Mouse (Mus musculus) MEL (cell line): Measurements from ENCODE around the gene Mafk. TPM values are rescaled to one million over a fixed set of nuclear protein-coding genes. Genes with fewer than 3 reads are reported as not detected.

Experiments used
- DNase-seq: peaks from one replicate; pipeline ENCODE4 v3.0.0; 2011; ENCODE audit warnings: low read depth, low spot score
- H3K27ac ChIP-seq: 2 replicates; pipeline ENCODE4 v1.5.1; 2012; ENCODE audit warnings: low read depth, mild to moderate bottlenecking, control low read depth, low read length, moderate library complexity; ENCODE audit not compliant: control insufficient read depth
- H3K27me3 ChIP-seq, 2 experiments: fragments of 150-350 bp in 1 of 2; sonication (generic) in 1 of 2; 2 replicates each; pipeline ENCODE4 v1.6.1; 2012; ENCODE audit warnings: low read length in 2 of 2, mild to moderate bottlenecking in 2 of 2, improper control_type of control experiment in 1 of 2, moderate library complexity in 1 of 2; ENCODE audit not compliant: insufficient read depth in 2 of 2, control insufficient read depth in 1 of 2
- H3K36me3 ChIP-seq, 2 experiments: 2 replicates each; pipeline ENCODE4 v1.6.1; 2012 to 2014; ENCODE audit warnings: low read length in 2 of 2, improper control_type of control experiment in 1 of 2, inconsistent platforms in 1 of 2, mild to moderate bottlenecking in 1 of 2; ENCODE audit not compliant: insufficient read depth in 2 of 2, control insufficient read depth in 1 of 2
- H3K4me1 ChIP-seq, 2 experiments: fragments of 150-350 bp in 1 of 2; sonication (generic) in 1 of 2; 2 replicates each; pipeline ENCODE4 v1.6.1; 2012; ENCODE audit warnings: low read length in 2 of 2, improper control_type of control experiment in 1 of 2, mild to moderate bottlenecking in 1 of 2; ENCODE audit not compliant: insufficient read depth in 2 of 2, control insufficient read depth in 1 of 2
- H3K4me3 ChIP-seq, 2 experiments: fragments of 150-350 bp in 1 of 2; sonication (generic) in 1 of 2; 2 replicates each; pipeline ENCODE4 v1.5.1; 2012; ENCODE audit warnings: low read depth in 2 of 2, low read length in 2 of 2, mild to moderate bottlenecking in 2 of 2, moderate library complexity in 2 of 2, control low read depth in 1 of 2, improper control_type of control experiment in 1 of 2; ENCODE audit not compliant: control insufficient read depth in 1 of 2, insufficient read depth in 1 of 2
- H3K79me2 ChIP-seq: 2 replicates; pipeline ENCODE4 v1.6.1; 2012; ENCODE audit warnings: mild to moderate bottlenecking, low read length, moderate library complexity; ENCODE audit not compliant: control insufficient read depth, poor library complexity, insufficient read depth
- H3K9ac ChIP-seq: 2 replicates; pipeline ENCODE4 v1.6.1; 2012; ENCODE audit warnings: low read depth, mild to moderate bottlenecking, control low read depth, low read length, moderate library complexity; ENCODE audit not compliant: control insufficient read depth, poor library complexity, severe bottlenecking
- H3K9me3 ChIP-seq: fragments of 150-350 bp; sonication (generic); replicated peaks from 2 replicates; pipeline ENCODE4 v1.6.1; 2012; ENCODE audit warnings: mild to moderate bottlenecking, low read length, improper control_type of control experiment, moderate library complexity; ENCODE audit not compliant: insufficient read depth
- BHLHE40 ChIP-seq: IDR thresholded peaks from 2 replicates; pipeline ENCODE4 v1.6.1; 2012; ENCODE audit warnings: low read depth, mild to moderate bottlenecking, inconsistent platforms, low read length, improper control_type of control experiment, borderline replicate concordance
- CHD2 ChIP-seq: IDR thresholded peaks from 2 replicates; pipeline ENCODE4 v1.6.1; 2011; ENCODE audit warnings: low read length, improper control_type of control experiment
- CTCF ChIP-seq, 3 experiments: IDR thresholded peaks in 2 of 3; conservative IDR thresholded peaks in 1 of 3; 2 replicates each; pipeline ENCODE4 v1.5.1; 2011 to 2012; ENCODE audit warnings: low read length in 3 of 3, low read depth in 2 of 3, mild to moderate bottlenecking in 2 of 3, improper control_type of control experiment in 1 of 3, inconsistent platforms in 1 of 3, mixed read lengths in 1 of 3, moderate library complexity in 1 of 3; ENCODE audit not compliant: control insufficient read depth in 1 of 3, insufficient read depth in 1 of 3, poor library complexity in 1 of 3, severe bottlenecking in 1 of 3
- E2F4 ChIP-seq: IDR thresholded peaks from 2 replicates; pipeline ENCODE4 v1.6.1; 2011; ENCODE audit warnings: low read depth, low read length, improper control_type of control experiment, borderline replicate concordance
- GABPA ChIP-seq: IDR thresholded peaks from 2 replicates; pipeline ENCODE4 v1.6.1; 2012; ENCODE audit warnings: low read depth, mild to moderate bottlenecking, inconsistent platforms, low read length, improper control_type of control experiment, moderate library complexity
- GATA1 ChIP-seq: IDR thresholded peaks from 2 replicates; pipeline ENCODE4 v1.6.1; 2011; ENCODE audit warnings: low read depth, low read length, improper control_type of control experiment
- HCFC1 ChIP-seq: IDR thresholded peaks from 2 replicates; pipeline ENCODE4 v1.6.1; 2012; ENCODE audit warnings: low read depth, mild to moderate bottlenecking, inconsistent platforms, low read length, improper control_type of control experiment, moderate library complexity
- JUND ChIP-seq: IDR thresholded peaks from 2 replicates; pipeline ENCODE4 v1.6.1; 2011; ENCODE audit warnings: low read depth, mild to moderate bottlenecking, improper control_type of control experiment, low read length
- KAT2A ChIP-seq: conservative IDR thresholded peaks from 2 replicates; pipeline ENCODE4 v1.6.1; 2012; ENCODE audit warnings: low read depth, low read length, improper control_type of control experiment, inconsistent platforms
- MAFK ChIP-seq: IDR thresholded peaks from 2 replicates; pipeline ENCODE4 v1.6.1; 2011; ENCODE audit warnings: low read depth, mild to moderate bottlenecking, low read length, improper control_type of control experiment, borderline replicate concordance
- MAX ChIP-seq: IDR thresholded peaks from 2 replicates; pipeline ENCODE4 v1.6.1; 2011; ENCODE audit warnings: low read length, improper control_type of control experiment
- MAZ ChIP-seq: IDR thresholded peaks from 2 replicates; pipeline ENCODE4 v1.6.1; 2012; ENCODE audit warnings: low read depth, mild to moderate bottlenecking, inconsistent platforms, low read length, improper control_type of control experiment
- MEF2A ChIP-seq: IDR thresholded peaks from 2 replicates; pipeline ENCODE4 v1.6.1; 2014; ENCODE audit warnings: low read depth, mild to moderate bottlenecking, inconsistent platforms, low read length, improper control_type of control experiment; ENCODE audit not compliant: poor library complexity, insufficient replicate concordance, severe bottlenecking; ENCODE audit errors: extremely low read depth
- MXI1 ChIP-seq: IDR thresholded peaks from 2 replicates; pipeline ENCODE4 v1.6.1; 2011; ENCODE audit warnings: mild to moderate bottlenecking, low read depth, low read length, improper control_type of control experiment
- MYB ChIP-seq: IDR thresholded peaks from 2 replicates; pipeline ENCODE4 v1.6.1; 2011; ENCODE audit warnings: mild to moderate bottlenecking, low read depth, low read length, improper control_type of control experiment
- MYC ChIP-seq: IDR thresholded peaks from 2 replicates; pipeline ENCODE4 v1.6.1; 2011; ENCODE audit warnings: low read depth, mild to moderate bottlenecking, low read length, improper control_type of control experiment, moderate library complexity
- NRF1 ChIP-seq: IDR thresholded peaks from 2 replicates; pipeline ENCODE4 v1.6.1; 2014; ENCODE audit warnings: low read depth, mild to moderate bottlenecking, inconsistent platforms, low read length, improper control_type of control experiment, moderate library complexity; ENCODE audit not compliant: poor library complexity, insufficient read depth, severe bottlenecking
- POLR2A ChIP-seq, 2 experiments: IDR thresholded peaks; 2 replicates each; pipeline ENCODE4 v1.6.1; 2011 to 2012; ENCODE audit warnings: low read length in 2 of 2, mild to moderate bottlenecking in 2 of 2, control low read depth in 1 of 2, improper control_type of control experiment in 1 of 2, low read depth in 1 of 2, moderate library complexity in 1 of 2; ENCODE audit not compliant: control insufficient read depth in 1 of 2, insufficient read depth in 1 of 2, poor library complexity in 1 of 2
- POLR2AphosphoS5 ChIP-seq: IDR thresholded peaks from 2 replicates; pipeline ENCODE4 v1.6.1; 2012; ENCODE audit warnings: low read depth, borderline replicate concordance, mild to moderate bottlenecking, inconsistent platforms, low read length, moderate library complexity, mixed read lengths
- RAD21 ChIP-seq: IDR thresholded peaks from 2 replicates; pipeline ENCODE4 v1.6.1; 2011; ENCODE audit warnings: mild to moderate bottlenecking, low read depth, low read length, improper control_type of control experiment
- RCOR1 ChIP-seq: IDR thresholded peaks from 2 replicates; pipeline ENCODE4 v1.6.1; 2012; ENCODE audit warnings: low read depth, mild to moderate bottlenecking, inconsistent platforms, low read length, improper control_type of control experiment
- SIN3A ChIP-seq: IDR thresholded peaks from 2 replicates; pipeline ENCODE4 v1.6.1; 2012; ENCODE audit warnings: low read length, improper control_type of control experiment, inconsistent platforms
- SMC3 ChIP-seq: IDR thresholded peaks from 2 replicates; pipeline ENCODE4 v1.6.1; 2011; ENCODE audit warnings: low read depth, low read length, improper control_type of control experiment
- TBP ChIP-seq: IDR thresholded peaks from 2 replicates; pipeline ENCODE4 v1.8.0; 2011; ENCODE audit warnings: low read depth, low read length, improper control_type of control experiment
- TCF12 ChIP-seq: IDR thresholded peaks from 2 replicates; pipeline ENCODE4 v1.6.1; 2014; ENCODE audit warnings: low read depth, mild to moderate bottlenecking, inconsistent platforms, low read length, improper control_type of control experiment, moderate library complexity
- UBTF ChIP-seq: IDR thresholded peaks from 2 replicates; pipeline ENCODE4 v1.6.1; 2012; ENCODE audit warnings: low read depth, mild to moderate bottlenecking, inconsistent platforms, low read length, improper control_type of control experiment, moderate library complexity, borderline replicate concordance; ENCODE audit not compliant: insufficient read depth
- USF1 ChIP-seq: IDR thresholded peaks from 2 replicates; pipeline ENCODE4 v1.6.1; 2014; ENCODE audit warnings: low read depth, mild to moderate bottlenecking, inconsistent platforms, low read length, improper control_type of control experiment, moderate library complexity
- USF2 ChIP-seq, 2 experiments: IDR thresholded peaks; 2 replicates each; pipeline ENCODE4 v1.6.1; 2011 to 2012; ENCODE audit warnings: improper control_type of control experiment in 2 of 2, low read length in 2 of 2, borderline replicate concordance in 1 of 2, inconsistent platforms in 1 of 2, low read depth in 1 of 2, mild to moderate bottlenecking in 1 of 2; ENCODE audit not compliant: insufficient read depth in 1 of 2
- ZNF384 ChIP-seq: IDR thresholded peaks from 2 replicates; pipeline ENCODE4 v1.6.1; 2012; ENCODE audit warnings: low read depth, mild to moderate bottlenecking, inconsistent platforms, low read length, improper control_type of control experiment
- polyA plus RNA-seq, 2 experiments: library from polyadenylated mRNA; stranded (reverse) in 1 of 2; unstranded in 1 of 2; fragments of >175 nt in 1 of 2; fragments of >200 nt in 1 of 2; gene quantifications; 2 replicates each; pipeline versions ENCODE4 v1.2.1 to v1.2.4; 2012; ENCODE audit warnings: low replicate concordance in 2 of 2, low read depth in 1 of 2; ENCODE audit not compliant: insufficient read length in 2 of 2, insufficient read depth in 1 of 2, missing spikeins in 1 of 2
- total RNA-seq: library from RNA; depleted of rRNA; stranded (reverse); fragments of 300-350 nt; gene quantifications from 2 replicates; pipeline ENCODE4 v1.2.3, GENCODE M21; 2012

Gene Mafk
- total and polyA plus RNA-seq, 3 experiments, result 56.5 to 62.1 TPM; not detected in 1

- Histone ChIP-seq H3K27ac (peak overlapping the region; percentile 80), H3K27me3 (no peaks in the 10 kb centered on the region)
- TF ChIP-seq UBTF, result no peak
- no peak for TF ChIP-seq RAD21
- TF ChIP-seq USF2 (IDR thresholded peaks at IDR 0.05; ENCODE audit: borderline replicate concordance in 1 of 2, insufficient read depth in 1 of 2, low read depth in 1 of 2, low read length in 2 of 2), result no peak
Observed at GRCm38 (mm10) chr5:139825947-139826346, 34.6 kb downstream of the Mafk start.

GRCm38 (mm10) chr5:139826357-139827055 lies 35.2 kb downstream of the Mafk start, which contains the start of the genes Gm26938 and Psmg3:
Gm26938 (minus strand) TSS chr5:139826407.
Psmg3 (minus strand) TSS chr5:139826885.
- H3K9me3 ChIP-seq, result no peaks in the 10 kb centered on the region
- no peaks in the 10 kb centered on the region for H3K27me3 ChIP-seq
- peaks cover 19% of the 10 kb centered on the region for H3K79me2 ChIP-seq
- H3K9ac ChIP-seq, result peak within 1 kb of the TSS; percentile 94
- peaks cover 3 to 43% of the 10 kb centered on the region in 2 experiments; a peak in 3 of 4 replicates for H3K4me1 ChIP-seq
- H3K36me3 ChIP-seq, result peaks cover 0 to 24% of the 10 kb centered on the region in 2 experiments; a peak in 3 of 4 replicates
- peak; percentile 94 for DNase-seq
- H3K27ac ChIP-seq, result peak within 1 kb of the TSS; percentile 80
- peak within 1 kb of the TSS; percentile 80 for H3K4me3 ChIP-seq
- TF ChIP-seq KAT2A, result peak; percentile 74; the same call in 1 of the 2 replicates
- no peak for TF ChIP-seq MAFK
- TF ChIP-seq MYC, result peak; percentile 82
- TF ChIP-seq CHD2, result no peak
- peak; percentile 64 for TF ChIP-seq NRF1
- peak; percentile 78 for TF ChIP-seq MAX
- TF ChIP-seq ZNF384, result no peak
- TF ChIP-seq RAD21, result no peak
- no peak for TF ChIP-seq MYB
- TF ChIP-seq MAZ, result peak; percentile 22; the same call in 1 of the 2 replicates
- no peak for TF ChIP-seq SMC3
- TF ChIP-seq POLR2AphosphoS5, result no peak
- peak; percentile 96 for TF ChIP-seq SIN3A
- no peak for TF ChIP-seq MEF2A
- TF ChIP-seq GABPA, result no peak
- peak; percentile 86 for TF ChIP-seq TCF12
- no peak for TF ChIP-seq JUND
- TF ChIP-seq E2F4, result no peak
- TF ChIP-seq UBTF, result no peak
- no peak for TF ChIP-seq GATA1
- peak; percentile 91 to 96 for TF ChIP-seq POLR2A (IDR thresholded peaks at IDR 0.05; ENCODE audit: control insufficient read depth in 1 of 2, insufficient read depth in 1 of 2, low read depth in 1 of 2, low read length in 2 of 2, poor library complexity in 1 of 2)
- no peak for TF ChIP-seq BHLHE40
- no peak for TF ChIP-seq RCOR1
- peak; percentile 97 for TF ChIP-seq TBP
- TF ChIP-seq USF1, result no peak
- no peak for TF ChIP-seq CTCF (IDR thresholded peaks at IDR 0.05 in 2 of 3, conservative IDR thresholded peaks at IDR 0.05 in 1 of 3; ENCODE audit: control insufficient read depth in 1 of 3, insufficient read depth in 1 of 3, low read depth in 2 of 3, low read length in 3 of 3, poor library complexity in 1 of 3, severe bottlenecking in 1 of 3)
- TF ChIP-seq MXI1, result peak; percentile 88
- TF ChIP-seq USF2 (IDR thresholded peaks at IDR 0.05; ENCODE audit: borderline replicate concordance in 1 of 2, insufficient read depth in 1 of 2, low read depth in 1 of 2, low read length in 2 of 2), result no peak
- TF ChIP-seq HCFC1, result peak; percentile 97

More at GRCm38 (mm10) chr5:139825947-139826346, 34.6 kb downstream of the Mafk start:
- Histone ChIP-seq H3K79me2 (peaks cover 19% of the 10 kb centered on the region), H3K4me1 (peaks cover 3 to 43% of the 10 kb centered on the region in 2 experiments; a peak in 3 of 4 replicates), H3K4me3 (peak overlapping the region; percentile 80), H3K36me3 (peaks cover 0 to 24% of the 10 kb centered on the region in 2 experiments; a peak in 3 of 4 replicates), H3K9me3 (no peaks in the 10 kb centered on the region), H3K9ac (peak overlapping the region; percentile 94)
- DNase-seq, result no peak
